Mouse (Mus musculus): ENCODE results near the gene Iars2.

- TF ChIP-seq CTCF (IDR thresholded peaks at IDR 0.05; ENCODE audit: extremely low read depth, insufficient read length, insufficient replicate concordance, low read depth, low read length), result no peak
- TF ChIP-seq POLR2A (IDR thresholded peaks at IDR 0.05; ENCODE audit: low read depth, low read length), result no peak
These were observed 48.2 kb upstream of the Iars2 start for GRCm38 (mm10) chr1:185377429-185377828.
